Mouse (Mus musculus) liver, embryonic 16.5 days (tissue): ENCODE data around the gene Gm10718. TPM values are rescaled to one million over a fixed set of nuclear protein-coding genes. Genes with fewer than 3 reads are reported as not detected.
"Not testable (repeated sequence)": the region's sequence is repeated elsewhere in the genome, so short reads cannot be mapped to it uniquely, and the experiment has no call there.

ENCODE experiments used
- ATAC-seq: fragments of 200-750 bp; cut with Nextera tagmentation; 2 replicates; pipeline ENCODE4 v1.8.0; 2017; ENCODE audit warnings: low read depth, mild to moderate bottlenecking, moderate number of reproducible peaks, moderate library complexity
- H3K27ac ChIP-seq: fragments of 300-500 bp; sonication (generic); 2 replicates; pipeline ENCODE4 v1.5.1; 2014; ENCODE audit warnings: mild to moderate bottlenecking, low read length
- H3K27me3 ChIP-seq: fragments of 300-500 bp; sonication (generic); 2 replicates; pipeline ENCODE4 v1.6.1; 2014; ENCODE audit warnings: low read depth, low read length, mixed read lengths; ENCODE audit not compliant: control insufficient read depth, insufficient read depth
- H3K36me3 ChIP-seq: fragments of 300-500 bp; sonication (generic); 2 replicates; pipeline ENCODE4 v1.6.1; 2014; ENCODE audit warnings: mild to moderate bottlenecking; ENCODE audit not compliant: control insufficient read depth, insufficient read depth
- H3K4me1 ChIP-seq: fragments of 300-500 bp; sonication (generic); 2 replicates; pipeline ENCODE4 v1.6.1; 2014; ENCODE audit warnings: low read depth, low read length, mixed read lengths; ENCODE audit not compliant: control insufficient read depth
- H3K4me2 ChIP-seq: fragments of 300-500 bp; sonication (generic); 2 replicates; pipeline ENCODE4 v1.6.1; 2014; ENCODE audit warnings: low read depth, low read length, mixed read lengths
- H3K4me3 ChIP-seq: fragments of 300-500 bp; sonication (generic); 2 replicates; pipeline ENCODE4 v1.5.1; 2014; ENCODE audit warnings: low read depth, mild to moderate bottlenecking, low read length
- H3K9ac ChIP-seq: fragments of 300-500 bp; sonication (generic); 2 replicates; pipeline ENCODE4 v1.6.1; 2014; ENCODE audit warnings: low read depth, low read length
- H3K9me3 ChIP-seq: fragments of 300-500 bp; sonication (generic); replicated peaks from 2 replicates; pipeline ENCODE4 v1.6.1; 2016; ENCODE audit warnings: low read length; ENCODE audit not compliant: control insufficient read depth
- WGBS: fragments of 180-500 bp; shearing (Covaris S2); extraction: QIAGEN DNeasy Blood & Tissue Kit; methylation state at CpG from one replicate; pipeline ENCODE4 v1.1.7; 2014; ENCODE audit not compliant: insufficient replicate concordance; 5-methylcytosine and 5-hydroxymethylcytosine counted together
- polyA plus RNA-seq: library from polyadenylated mRNA; unstranded; fragments of >200 nt; fragmentation: Nextera tagmentation; extraction: Ambion mirVana; gene quantifications from 2 replicates; pipeline ENCODE4 v1.2.1, GENCODE M21; 2015

Gm10718 gene
- polyA plus RNA-seq, 1 experiment from 2014 or later: not detected

- not testable (repeated sequence) for H3K4me3 ChIP-seq, H3K27ac ChIP-seq, H3K9me3 ChIP-seq, ATAC-seq, H3K9ac ChIP-seq, H3K4me1 ChIP-seq, H3K27me3 ChIP-seq, H3K4me2 ChIP-seq, H3K36me3 ChIP-seq
- WGBS: 42% methylated on average over 2 of the region's 7 CpGs
Measured at GRCm38 (mm10) chr9:3012054-3012621, 11.2 kb upstream of the Gm10718 start.

GRCm38 (mm10) chr9:3012733-3013279 lies 10.5 kb upstream of the Gm10718 start, which contains the start of gene Gm10721:
Gm10721 (plus strand) TSS chr9:3013140.
- not testable (repeated sequence) for H3K4me3 ChIP-seq, H3K27me3 ChIP-seq, H3K4me2 ChIP-seq, H3K36me3 ChIP-seq, H3K27ac ChIP-seq, H3K9me3 ChIP-seq, H3K9ac ChIP-seq, H3K4me1 ChIP-seq
- WGBS: no CpG with 5 or more reads among the region's 11 CpGs
- peak; percentile 32 for ATAC-seq

- H3K4me2 ChIP-seq, ATAC-seq, H3K9ac ChIP-seq, H3K36me3 ChIP-seq, H3K4me1 ChIP-seq, H3K27ac ChIP-seq, H3K27me3 ChIP-seq, H3K4me3 ChIP-seq, H3K9me3 ChIP-seq: not testable (repeated sequence)
- 47% methylated on average over 4 of the region's 9 CpGs for WGBS
Measured at GRCm38 (mm10) chr9:3015354-3015753, 8.0 kb upstream of the Gm10718 start, which contains the start of gene Gm10720. Gm10720 (plus strand) TSS chr9:3015654.

GRCm38 (mm10) chr9:3015896-3016295 lies 7.5 kb upstream of the Gm10718 start:
- H3K27ac ChIP-seq, H3K4me3 ChIP-seq, H3K27me3 ChIP-seq, H3K4me2 ChIP-seq, H3K36me3 ChIP-seq, H3K9me3 ChIP-seq, H3K9ac ChIP-seq, H3K4me1 ChIP-seq, ATAC-seq: not testable (repeated sequence)
- 48% methylated on average over 4 of the region's 6 CpGs for WGBS

- not testable (repeated sequence) for ATAC-seq, H3K9ac ChIP-seq, H3K4me1 ChIP-seq, H3K4me3 ChIP-seq, H3K27ac ChIP-seq, H3K9me3 ChIP-seq, H3K36me3 ChIP-seq, H3K27me3 ChIP-seq, H3K4me2 ChIP-seq
- WGBS: no CpG with 5 or more reads among the region's 9 CpGs
Measured at GRCm38 (mm10) chr9:3017108-3017507, 6.2 kb upstream of the Gm10718 start, which contains the start of gene Gm10719. Gm10719 (plus strand) TSS chr9:3017408.

GRCm38 (mm10) chr9:3018944-3019343 lies 4.4 kb upstream of the Gm10718 start:
- not testable (repeated sequence) for H3K27me3 ChIP-seq, ATAC-seq, H3K9ac ChIP-seq, H3K27ac ChIP-seq, H3K9me3 ChIP-seq, H3K36me3 ChIP-seq, H3K4me3 ChIP-seq, H3K4me2 ChIP-seq, H3K4me1 ChIP-seq
- WGBS: 50% methylated on average over 9 of the region's 9 CpGs

- H3K36me3 ChIP-seq, H3K9me3 ChIP-seq, H3K27ac ChIP-seq, H3K4me1 ChIP-seq, H3K9ac ChIP-seq, H3K27me3 ChIP-seq, H3K4me3 ChIP-seq, ATAC-seq, H3K4me2 ChIP-seq: not testable (repeated sequence)
- WGBS: 62% methylated on average over 11 of the region's 19 CpGs
Measured at GRCm38 (mm10) chr9:3019835-3020727, 3.3 kb upstream of the Gm10718 start.

GRCm38 (mm10) chr9:3022316-3023008 lies 885 bp upstream of the Gm10718 start:
- WGBS: 54% methylated on average over 9 of the region's 13 CpGs

More at GRCm38 (mm10) chr9:3022316-3023008, 885 bp upstream of the Gm10718 start:
- ATAC-seq, H3K9ac ChIP-seq, H3K27ac ChIP-seq, H3K36me3 ChIP-seq, H3K9me3 ChIP-seq, H3K4me2 ChIP-seq, H3K4me1 ChIP-seq, H3K27me3 ChIP-seq, H3K4me3 ChIP-seq: not testable (repeated sequence)
